Mouse (Mus musculus) CD8-positive naive resting alpha-beta T cell, adult 2 months (primary cell): Measurements from ENCODE around the gene Lcn2.
A peak's percentile ranks its signal among the peaks of the same experiment; 100 is the strongest.

ENCODE experiments used
- DNase-seq, 2 experiments: peaks; one replicate each; pipeline ENCODE4 v3.0.0; 2022; ENCODE audit warnings: low read depth in 2 of 2, low spot score in 2 of 2

Gene Lcn2

GRCm38 (mm10) chr2:32413936-32414335, 25.9 kb upstream of the Lcn2 start:
- DNase-seq = no peak

GRCm38 (mm10) chr2:32412742-32413531, 24.9 kb upstream of the Lcn2 start:
- no peak for DNase-seq

GRCm38 (mm10) chr2:32411407-32411806, 23.4 kb upstream of the Lcn2 start:
- DNase-seq = no peak

GRCm38 (mm10) chr2:32408429-32409424, 20.7 kb upstream of the Lcn2 start:
- no peak for DNase-seq

DNA sequence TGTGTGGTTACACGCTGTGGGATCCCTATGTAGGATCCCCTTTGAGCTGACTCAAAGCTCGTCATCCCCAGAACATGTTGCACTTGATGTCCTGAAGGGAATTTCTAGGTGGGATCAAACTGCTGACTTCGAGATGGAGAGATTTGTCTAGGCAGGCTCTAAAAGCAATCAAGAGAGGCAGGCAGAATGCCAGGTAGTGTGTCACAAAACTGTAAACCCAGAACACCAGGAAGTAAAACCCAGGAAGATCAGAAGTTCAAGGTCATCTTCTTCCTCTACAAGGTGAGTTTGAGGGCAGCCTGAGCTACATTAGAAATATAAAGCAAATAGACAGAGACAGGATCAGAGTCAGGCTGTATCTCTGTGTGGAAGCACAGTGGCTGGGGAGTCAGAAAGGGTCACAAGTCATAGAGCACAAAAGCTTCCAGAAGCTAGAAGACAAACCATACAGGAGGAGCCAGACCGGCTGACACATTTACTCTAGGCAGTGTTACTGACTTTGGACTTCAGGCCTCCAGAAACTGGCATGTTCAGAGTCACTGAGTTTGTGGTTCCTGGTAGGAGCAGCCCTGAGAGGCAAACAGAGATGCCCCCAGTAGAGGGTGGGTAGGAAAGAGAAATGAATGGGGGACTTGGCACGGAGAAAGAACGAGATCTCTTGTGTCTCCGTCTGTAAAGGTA, 19.2 kb upstream of the Lcn2 start:
- DNase-seq = no peak

DNA sequence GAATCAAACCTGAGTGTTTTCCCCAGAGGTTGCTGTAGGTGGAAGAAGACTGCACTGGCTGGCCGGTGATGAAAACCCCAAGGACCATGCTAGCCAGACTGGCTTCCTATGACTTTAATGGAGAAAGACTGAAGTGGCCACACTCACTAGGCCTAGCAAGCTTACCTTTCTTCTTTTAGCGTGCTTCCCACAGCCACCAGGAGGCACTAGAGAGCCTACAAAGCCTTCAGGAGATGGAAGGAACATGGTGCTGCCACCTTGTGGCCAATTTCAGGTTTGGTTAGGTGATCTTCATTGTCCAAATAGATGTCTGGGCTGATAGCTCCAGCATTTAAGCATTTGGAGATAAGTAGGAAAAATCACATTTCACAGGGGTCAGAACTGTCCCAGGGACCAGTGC, 16.6 kb upstream of the Lcn2 start:
- peak; percentile 94 to 98 for DNase-seq

GRCm38 (mm10) chr2:32396695-32397094, 8.6 kb upstream of the Lcn2 start:
- no peak for DNase-seq

GRCm38 (mm10) chr2:32395946-32396621, 8.0 kb upstream of the Lcn2 start:
- DNase-seq = peak; percentile 77 to 82

DNA sequence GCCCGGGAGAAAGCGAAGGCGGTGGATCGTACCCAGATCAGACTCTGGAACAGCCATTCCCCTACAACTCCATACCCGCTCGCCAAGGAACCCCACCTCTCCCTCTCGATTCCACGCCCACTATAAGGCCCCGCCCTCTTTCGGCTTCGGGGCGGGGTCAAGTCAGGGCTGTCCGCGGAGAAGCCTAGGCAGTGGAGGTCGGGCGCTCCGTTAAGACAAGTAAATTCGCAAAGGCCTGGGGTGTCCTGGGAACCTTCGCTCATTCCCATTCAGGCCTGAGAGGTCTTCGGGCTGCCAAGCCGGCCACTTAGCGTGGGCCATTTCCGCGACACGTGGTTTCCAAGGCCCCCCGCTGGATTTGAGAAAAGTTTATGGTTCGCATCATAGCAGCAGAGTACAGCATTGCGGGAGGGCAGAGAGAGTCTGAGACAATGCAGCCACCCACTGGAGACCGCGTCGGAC, 7.5 kb upstream of the Lcn2 start, which contains the start of gene Ptges2:
Gene Ptges2, plus strand, starts transcription at position 413 of the 462 bp plus-strand sequence.
- DNase-seq = peak; percentile 84 to 92

GRCm38 (mm10) chr2:32394973-32395372, 6.9 kb upstream of the Lcn2 start:
- DNase-seq = peak; percentile 16 to 49

- DNase-seq = no peak
These were observed 4.0 kb upstream of the Lcn2 start for GRCm38 (mm10) chr2:32392063-32392462.

DNA sequence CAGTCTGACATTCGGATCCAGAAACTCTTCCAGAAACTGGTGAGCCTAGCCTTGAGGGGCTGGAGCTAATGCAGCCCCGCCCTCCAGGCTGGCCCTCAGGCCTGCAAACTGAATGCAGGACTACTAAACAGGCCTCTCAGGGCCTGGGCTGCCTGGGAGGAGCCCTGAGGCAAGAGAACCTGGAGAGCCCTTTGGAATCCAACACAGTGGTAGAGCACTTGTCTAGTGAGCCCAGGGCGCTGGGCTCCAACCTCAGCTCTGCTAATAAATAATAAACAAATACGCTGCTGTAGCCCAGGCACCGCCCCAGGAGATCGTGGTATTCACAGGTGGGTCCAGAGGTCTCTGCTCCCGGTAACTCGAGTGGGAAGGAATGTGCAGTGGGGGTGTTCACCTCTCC, 2.8 kb upstream of the Lcn2 start:
- no peak for DNase-seq

DNA sequence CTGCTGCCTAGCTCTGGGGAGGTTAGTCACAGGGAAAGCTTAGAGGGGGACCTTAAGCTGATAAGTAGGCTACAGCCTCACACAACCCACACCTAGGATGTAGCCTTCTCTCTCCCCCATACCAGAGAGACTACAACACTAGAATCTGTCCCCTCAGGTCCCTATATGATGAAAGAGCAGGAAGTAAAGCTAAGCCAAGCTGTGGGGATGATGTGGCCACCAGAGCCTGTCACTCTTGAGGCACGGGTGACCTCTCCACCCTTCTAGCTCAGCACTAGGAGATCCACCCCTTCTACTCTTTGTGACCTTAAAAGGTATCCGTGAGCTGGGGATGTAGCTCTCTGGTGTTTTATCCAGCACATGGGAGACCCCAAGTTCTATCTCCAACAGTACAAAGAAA, 1.1 kb upstream of the Lcn2 start:
- no peak for DNase-seq

- no peak for DNase-seq
These were observed 5.4 kb downstream of the Lcn2 start for GRCm38 (mm10) chr2:32382689-32383088.

DNA sequence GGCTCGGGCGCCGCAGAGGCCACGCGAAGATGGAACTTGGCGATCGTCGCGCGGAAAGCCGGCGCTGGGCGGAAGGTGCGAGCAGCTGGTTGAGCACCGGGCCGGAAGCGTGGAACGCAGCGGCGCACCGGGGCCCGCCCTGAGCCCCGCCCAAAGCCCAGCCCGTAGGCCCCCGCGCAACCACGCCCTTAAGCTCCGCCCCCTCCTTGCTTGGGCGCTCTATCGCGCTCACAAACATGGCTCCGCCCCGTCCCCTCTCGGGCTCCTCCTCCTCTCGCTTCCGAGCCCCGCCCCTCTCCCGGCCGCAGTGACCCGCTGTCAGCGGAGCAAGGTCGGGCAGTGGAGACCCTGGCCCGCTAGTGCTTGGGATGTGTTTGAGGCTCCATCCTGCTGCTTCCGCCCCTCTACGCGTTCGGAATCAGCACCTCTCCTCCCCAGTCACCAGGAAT, 6.3 kb downstream of the Lcn2 start, which contains the start of gene 1110008P14Rik:
Gene 1110008P14Rik, minus strand, starts transcription at position 164 of the 449 bp plus-strand sequence.
- peak; percentile 81 to 91 for DNase-seq

DNA sequence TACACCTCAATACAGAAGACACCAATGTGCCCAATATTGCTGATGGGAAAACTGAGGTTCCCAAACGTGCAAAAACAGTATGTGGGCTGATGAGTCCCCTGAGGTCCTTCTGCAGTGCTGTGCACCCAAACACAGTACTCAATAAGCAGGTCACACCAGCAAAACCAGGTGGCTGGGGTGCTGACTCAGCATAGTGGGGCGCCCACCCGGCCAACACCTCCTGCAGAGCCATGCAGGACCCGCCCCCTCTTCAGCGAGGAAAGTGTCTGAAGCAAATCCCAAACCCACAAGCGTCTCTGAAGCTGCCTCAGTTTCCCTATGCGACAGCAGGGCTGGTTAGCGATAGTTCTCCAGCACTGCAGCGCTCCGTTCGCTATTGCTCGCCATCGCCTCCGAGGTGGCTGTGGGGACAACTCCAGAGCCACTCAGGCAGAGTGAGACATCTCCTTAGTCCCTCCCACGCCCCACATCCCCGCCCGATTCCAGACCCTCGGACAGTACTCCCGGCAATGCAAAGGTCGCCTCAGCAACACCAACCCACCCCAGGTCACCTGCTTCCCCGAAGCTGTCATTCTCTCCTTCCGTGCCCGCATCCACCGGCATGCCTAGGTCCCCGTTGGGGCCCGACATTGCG, 6.8 kb downstream of the Lcn2 start:
- DNase-seq = no peak

DNA sequence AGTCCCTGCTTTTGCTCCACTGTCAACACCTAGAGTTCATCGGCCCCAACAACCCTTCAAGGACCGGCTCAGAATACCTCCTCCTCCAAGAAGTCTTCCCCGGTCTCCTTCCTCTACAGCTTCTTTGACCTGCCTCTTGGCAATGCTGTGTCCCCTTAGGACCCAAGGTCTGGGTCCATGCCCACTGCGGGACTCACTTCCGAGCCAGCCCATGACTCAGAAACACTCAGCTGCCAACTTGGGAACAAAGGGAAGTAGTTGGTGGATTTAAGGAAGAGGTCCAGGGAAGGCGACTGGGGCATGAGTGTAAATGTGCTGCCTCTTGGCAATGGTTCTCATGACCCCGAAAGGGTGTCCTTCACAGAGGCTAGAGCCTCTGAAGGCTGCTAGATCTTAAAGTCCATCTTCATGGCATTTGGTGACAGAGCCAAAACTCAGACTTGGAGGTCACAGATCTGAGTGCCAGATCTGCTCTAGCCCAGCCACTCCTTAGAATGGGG, 8.0 kb downstream of the Lcn2 start:
- no peak for DNase-seq

DNA sequence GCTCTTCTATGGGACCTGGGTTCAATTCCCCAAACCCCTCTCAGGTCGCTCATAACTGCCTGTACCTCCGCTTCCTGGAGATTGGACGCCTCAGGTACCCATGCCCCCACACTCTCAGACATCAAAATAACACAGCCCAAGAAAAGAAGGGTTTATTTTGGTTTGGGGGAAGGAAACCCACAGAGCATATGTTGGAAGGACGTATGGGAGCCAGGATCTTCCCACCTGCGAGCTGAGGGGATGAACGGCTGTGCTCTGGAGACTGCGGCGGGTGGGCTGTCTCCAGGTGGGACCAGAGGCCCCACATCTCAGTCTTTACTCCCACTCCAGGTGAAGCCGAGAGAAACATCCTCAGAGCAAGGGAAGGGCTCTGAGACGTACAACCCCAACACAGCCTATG, 11.1 kb downstream of the Lcn2 start:
- no peak for DNase-seq

DNA sequence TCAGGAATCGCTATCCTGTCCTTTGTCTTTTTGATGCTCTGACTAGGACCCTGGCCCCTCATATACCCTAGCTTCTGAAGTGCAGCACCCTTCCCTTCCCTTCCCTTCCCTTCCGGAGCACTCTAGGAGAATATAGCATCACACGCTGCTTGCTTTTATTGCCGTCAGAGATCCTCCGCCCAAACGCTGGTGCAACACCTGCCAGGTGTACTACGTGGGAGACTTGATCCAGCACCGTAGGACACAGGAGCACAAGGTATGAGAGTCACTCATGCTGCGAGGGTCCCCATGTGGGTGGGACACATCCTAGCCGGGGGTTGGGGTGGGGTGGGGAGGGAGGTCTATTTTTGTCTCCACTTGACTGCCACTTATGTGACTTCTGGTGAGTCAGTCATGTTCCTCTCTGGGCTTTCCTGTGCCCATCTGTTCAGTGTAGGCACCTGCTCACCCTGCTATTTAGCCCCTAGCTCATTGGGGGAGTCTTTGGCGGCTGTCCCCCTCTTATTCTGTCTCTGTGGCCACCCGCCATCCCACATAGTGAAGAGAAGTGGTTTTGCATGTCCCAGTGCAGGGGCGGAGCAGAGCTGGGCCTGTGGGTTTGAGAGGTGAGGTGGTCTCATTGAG, 12.6 kb downstream of the Lcn2 start:
- no peak for DNase-seq
